Mouse (Mus musculus) layer of hippocampus, postnatal 10 days (tissue): Measurements from ENCODE around the gene Serpina1e. TPM values are rescaled to one million over a fixed set of nuclear protein-coding genes. Genes with fewer than 3 reads are reported as not detected.
"Not testable (repeated sequence)": the region's sequence is repeated elsewhere in the genome, so short reads cannot be mapped to it uniquely, and the experiment has no call there.

Experiments used
- DNase-seq, 2 experiments: peaks; one replicate each; pipeline ENCODE4 v3.0.0; 2021; ENCODE audit warnings: low spot score in 2 of 2
- total RNA-seq, 2 experiments: library from RNA; stranded (reverse); gene quantifications; 2 replicates each; pipeline ENCODE4 v1.2.3; 2021

Serpina1e gene
- total RNA-seq, 2 experiments from 2014 or later: not detected

DNA sequence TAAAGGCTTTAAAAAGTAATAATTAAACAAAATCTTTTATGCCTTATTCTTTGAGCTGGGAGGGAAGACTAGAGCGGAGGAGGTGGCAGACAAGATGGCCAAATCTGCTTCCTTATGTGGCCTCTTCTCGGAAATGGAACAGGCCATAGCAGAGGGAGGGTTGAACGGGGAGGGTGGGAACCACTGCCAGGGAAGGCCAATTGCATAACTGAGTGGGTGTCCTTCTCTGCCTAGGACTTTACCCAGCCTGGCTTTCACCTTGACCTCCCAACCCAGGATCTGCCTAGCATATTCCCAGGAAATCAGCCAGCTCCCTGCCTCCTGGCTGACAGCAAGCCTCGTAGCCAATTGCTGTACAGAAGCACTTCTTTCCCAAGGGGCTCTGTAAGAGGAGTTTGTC is 4.5 kb upstream of the Serpina1e start:
- no peak for DNase-seq

DNA sequence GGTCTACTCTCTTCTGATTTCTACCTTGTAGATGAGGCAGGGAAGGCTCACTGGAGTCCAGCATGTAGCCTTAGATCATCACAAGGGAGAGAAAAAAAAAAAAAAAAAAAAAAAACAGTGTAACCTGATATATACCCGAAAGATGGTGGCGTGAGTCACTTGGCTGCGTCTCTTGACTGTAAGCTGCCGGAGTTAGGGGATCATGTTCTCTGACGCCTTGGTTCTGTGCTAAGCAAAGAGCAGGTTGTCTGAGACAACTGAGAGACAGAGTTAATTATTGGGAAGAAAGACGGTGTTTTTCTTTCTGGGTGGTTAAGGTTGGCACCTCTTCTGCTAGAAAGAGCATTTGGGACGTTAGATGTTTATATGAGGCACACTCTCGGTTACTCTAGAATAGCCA is 4.1 kb upstream of the Serpina1e start:
- DNase-seq: no peak

DNA sequence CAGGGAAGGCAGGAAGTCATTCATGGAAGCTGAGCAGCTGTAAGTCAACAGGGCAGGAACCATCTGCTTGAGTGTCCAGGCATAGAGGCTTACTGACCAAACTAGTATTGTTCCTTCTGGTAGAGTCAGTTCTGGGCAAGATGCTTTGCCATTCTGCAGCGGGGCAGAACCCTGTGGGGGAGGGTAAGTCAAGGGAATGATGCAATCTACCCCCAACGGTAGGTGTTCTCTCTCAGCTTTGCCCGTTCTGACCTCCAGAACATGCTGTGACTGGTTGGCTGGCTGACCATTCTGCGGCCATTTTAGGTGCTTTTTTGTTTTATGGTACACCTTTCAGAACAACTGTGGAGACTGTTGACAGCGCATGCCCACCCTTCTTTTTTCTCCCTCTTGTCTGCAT is 3.6 kb upstream of the Serpina1e start:
- no peak for DNase-seq

DNA sequence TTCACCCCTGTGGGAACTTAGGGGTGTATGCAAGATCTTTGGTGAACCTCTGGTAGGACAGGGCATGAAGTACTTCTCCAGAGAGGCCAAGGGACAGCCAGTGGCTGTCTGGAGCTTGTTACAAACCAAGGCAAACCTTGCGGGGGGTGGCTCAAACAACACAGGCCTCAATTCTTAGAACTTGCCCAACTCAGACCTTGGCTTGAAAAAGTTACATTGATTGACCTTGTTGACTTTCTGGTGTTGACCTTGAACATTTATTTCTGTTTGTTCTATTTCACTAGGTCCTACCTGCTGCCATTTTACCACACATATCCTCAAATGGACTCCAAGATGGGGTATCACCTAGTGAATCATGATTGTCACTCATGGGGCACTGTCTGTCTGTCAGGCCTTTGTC is 2.9 kb upstream of the Serpina1e start:
- DNase-seq: no peak

DNA sequence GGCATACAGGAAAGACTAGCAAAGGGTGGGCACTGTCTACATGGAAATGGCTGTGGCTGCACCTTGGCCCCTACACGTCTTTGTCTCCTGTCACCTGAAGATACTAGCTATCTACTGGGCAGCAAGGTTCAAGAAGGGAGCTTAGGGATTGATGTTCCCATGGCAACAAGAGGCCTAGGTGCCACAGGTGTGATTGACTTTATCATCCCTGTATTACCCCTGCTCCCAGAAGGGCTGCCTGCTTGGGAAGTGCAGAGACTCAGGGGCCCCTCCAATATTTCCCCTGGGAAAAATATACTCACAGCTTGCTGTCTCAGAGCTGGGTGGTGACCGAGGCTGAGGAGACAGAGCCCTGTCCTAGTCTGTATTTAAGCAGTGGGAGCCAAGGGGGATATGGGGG is 2.2 kb downstream of the Serpina1e start:
- not testable (repeated sequence) for DNase-seq

DNA sequence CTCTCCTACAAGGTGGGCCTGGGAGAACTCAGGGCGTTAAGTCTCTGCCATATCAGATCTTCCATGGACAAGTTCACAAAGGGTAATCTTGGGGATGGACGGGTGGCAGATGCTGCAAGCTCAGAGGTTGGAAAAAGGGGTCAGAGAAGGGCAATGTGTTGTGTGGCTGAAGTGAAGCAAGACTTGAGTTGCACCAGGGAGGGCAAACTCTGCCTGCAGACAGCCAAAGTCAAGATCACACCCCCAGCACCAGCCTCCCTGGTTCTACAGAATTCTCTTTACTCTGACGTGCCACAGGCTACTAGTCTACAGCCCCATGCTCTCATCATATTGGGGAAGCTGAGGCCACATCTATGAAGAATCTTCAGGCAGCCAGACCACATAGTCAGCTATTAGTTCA is 5.8 kb downstream of the Serpina1e start:
- DNase-seq: not testable (repeated sequence)

DNA sequence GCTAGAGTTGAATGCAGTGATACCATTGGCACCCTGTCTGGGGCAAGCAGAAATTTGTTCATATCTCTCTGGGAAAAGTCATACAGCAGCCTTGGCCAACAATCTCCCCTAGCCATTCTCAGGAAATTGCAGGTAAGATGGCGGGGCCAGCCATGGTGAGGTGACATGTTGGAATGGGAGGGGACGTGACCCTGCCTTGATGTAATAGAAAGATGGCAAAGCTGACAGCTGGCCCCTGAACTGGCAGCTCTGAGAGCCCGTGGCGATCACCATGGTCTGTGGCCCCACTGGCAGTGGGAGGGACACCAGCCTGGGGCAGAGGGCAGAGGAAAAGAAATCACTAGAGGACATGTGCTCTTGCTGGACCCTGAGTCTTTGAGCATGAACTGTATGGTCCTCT is 12.5 kb downstream of the Serpina1e start:
- DNase-seq: no peak

DNA sequence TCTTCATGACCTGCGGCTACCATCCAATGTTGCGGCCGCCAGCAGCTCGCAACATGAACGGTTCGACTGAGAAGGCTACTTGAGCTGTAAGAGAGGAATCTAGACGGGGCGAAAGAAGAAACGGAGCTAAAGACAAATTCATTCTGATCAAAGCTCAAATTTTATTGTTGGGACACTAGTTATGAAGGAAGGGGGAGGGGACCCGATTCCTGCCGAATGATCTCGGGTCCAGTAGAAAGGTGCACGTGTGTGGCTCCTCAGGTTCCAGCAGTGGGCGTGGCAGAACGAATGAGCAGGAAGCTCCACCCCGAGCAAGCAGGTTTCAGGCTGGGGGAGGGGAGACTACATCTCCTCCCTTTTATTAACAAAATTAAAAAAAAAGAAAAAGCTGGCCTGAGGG is 49.6 kb downstream of the Serpina1e start:
- not testable (repeated sequence) for DNase-seq

DNA sequence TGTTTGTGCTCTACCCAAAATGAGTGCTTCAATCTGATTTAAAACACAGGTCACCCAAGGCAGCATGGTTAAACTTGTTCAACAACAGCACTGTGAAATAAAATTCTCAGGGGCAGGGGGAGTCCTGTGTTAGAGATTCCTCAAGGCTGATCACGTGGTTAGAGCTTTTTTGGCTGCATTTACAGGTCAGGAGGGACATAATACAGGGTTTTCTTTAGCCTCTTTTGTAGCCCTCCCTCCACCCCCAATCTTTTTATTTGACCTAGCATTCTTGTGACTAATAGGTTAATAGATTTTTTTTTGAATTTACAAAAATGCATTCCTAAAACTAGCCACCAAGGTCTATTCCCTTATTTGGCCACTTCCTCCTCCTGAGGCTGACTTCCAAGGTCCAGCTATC is 51.0 kb downstream of the Serpina1e start:
- DNase-seq: not testable (repeated sequence)

DNA sequence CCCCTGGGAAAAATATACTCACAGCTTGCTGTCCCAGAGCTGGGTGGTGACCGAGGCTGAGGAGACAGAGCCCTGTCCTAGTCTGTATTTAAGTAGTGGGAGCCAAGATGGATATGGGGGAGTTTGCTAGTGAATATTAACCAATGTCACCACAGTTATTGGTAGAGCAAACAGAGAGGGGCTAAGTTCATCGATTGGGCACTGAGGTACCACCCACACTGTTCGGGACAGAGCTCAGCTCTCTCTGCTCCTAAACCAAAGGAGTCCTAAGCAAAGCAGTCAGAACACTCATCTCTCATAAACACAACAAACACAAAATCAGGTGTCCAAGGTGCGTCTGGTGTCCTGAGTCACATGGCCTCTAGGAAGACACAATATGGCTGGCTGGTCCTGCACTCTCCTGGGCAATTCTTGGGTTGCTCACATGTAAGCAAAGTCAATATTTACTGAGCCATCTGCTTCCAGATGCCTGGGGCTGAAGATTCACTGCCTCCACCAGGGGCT is 53.9 kb downstream of the Serpina1e start, which contains the start of gene Serpina1c:
Serpina1c (minus strand) TSS at position 51 of the 504 bp plus-strand sequence.
- DNase-seq: not testable (repeated sequence)

DNA sequence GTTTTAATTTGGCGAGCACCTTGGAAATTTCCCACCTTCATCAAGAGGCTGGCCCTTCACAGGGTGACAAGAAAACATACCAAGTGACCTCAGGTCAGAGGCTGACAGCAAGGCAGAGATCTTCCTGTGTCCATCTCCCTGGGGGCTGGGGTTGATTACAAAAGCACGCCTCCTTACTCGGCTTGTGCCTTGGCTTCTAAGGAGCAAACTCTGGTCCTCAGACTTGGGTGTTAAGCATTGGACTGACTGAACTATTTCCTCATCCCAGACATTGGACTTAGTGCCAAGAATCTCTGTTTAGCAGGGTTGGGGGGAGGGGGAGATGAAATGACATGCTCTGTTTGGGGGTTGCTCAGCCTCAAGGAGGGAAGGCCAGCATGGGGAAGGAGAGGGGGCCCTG is 56.8 kb downstream of the Serpina1e start:
- DNase-seq: not testable (repeated sequence)

Other genes with a start within 250 kb of the Serpina1e start
- gene Serpina1d, start 185.4 kb downstream of the Serpina1e start, total RNA-seq: not detected
- not detected for gene Serpina1b, start 128.6 kb downstream of the Serpina1e start, total RNA-seq
- gene Serpina1a, start 95.4 kb downstream of the Serpina1e start, total RNA-seq: not detected
- gene Serpina1c, start 54.1 kb downstream of the Serpina1e start, total RNA-seq: not detected
- gene Serpina11, start 31.0 kb upstream of the Serpina1e start, total RNA-seq: not detected
- under 1 TPM in 1 of 2 experiments, not detected in 1; 0.21 TPM for gene Serpina9, start 54.8 kb upstream of the Serpina1e start, total RNA-seq
- not detected for gene Serpina12, start 85.5 kb upstream of the Serpina1e start, total RNA-seq
- gene Serpina5, start 142.1 kb upstream of the Serpina1e start, total RNA-seq: not detected
- gene Serpina3a, start 153.7 kb upstream of the Serpina1e start, total RNA-seq: not detected
- not detected for gene Serpina3b, start 169.0 kb upstream of the Serpina1e start, total RNA-seq
- under 1 TPM; 0.20 to 0.25 TPM for gene Serpina3c, start 194.9 kb upstream of the Serpina1e start, total RNA-seq